Mouse (Mus musculus): Measurements from ENCODE around the gene Shisa3.

GRCm38 (mm10) chr5:67609520-67609837 is 1.8 kb downstream of the Shisa3 start:
- TF ChIP-seq POLR2A (IDR thresholded peaks at IDR 0.05; ENCODE audit: extremely low read depth, insufficient read depth, low read length), result no peak
- no peak for TF ChIP-seq CTCF (IDR thresholded peaks at IDR 0.05; ENCODE audit: low read depth, low read length)
